Mouse (Mus musculus): ENCODE data around the gene Emc10.

The Emc10 gene

DNA sequence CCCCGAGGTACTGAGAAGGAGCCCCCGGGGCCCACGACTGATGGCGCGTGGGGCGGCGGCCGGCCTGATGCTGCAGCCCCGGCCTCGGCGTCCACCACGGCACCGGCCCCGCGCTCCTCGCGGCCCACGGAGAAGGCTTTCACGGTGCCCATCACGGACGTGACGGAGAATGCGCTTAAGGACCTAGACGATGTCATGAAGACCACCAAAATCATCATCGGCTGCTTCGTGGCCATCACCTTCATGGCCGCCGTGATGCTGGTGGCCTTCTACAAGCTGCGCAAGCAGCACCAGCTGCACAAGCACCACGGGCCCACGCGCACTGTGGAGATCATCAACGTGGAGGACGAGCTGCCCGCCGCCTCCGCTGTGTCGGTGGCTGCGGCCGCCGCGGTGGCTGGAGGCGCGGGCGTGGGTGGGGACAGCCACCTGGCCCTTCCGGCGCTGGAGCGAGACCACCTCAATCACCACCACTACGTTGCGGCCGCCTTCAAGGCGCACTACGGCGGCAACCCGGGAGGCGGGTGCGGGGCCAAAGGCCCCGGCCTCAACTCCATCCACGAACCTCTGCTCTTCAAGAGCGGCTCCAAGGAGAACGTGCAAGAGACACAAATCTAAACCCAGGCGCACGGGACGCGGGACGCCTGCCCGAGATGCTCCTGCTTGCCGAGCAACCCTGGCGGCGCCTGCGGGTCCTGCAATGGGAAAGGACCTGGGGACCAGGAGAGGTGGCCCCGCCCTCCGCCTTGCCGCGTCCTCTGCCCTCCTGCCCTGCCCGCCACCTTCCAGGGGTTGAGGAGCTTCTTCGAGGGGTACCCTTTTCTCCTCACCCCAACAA lies 33.9 kb downstream of the Emc10 start:
- peak; percentile 86 for DNase-seq

DNA sequence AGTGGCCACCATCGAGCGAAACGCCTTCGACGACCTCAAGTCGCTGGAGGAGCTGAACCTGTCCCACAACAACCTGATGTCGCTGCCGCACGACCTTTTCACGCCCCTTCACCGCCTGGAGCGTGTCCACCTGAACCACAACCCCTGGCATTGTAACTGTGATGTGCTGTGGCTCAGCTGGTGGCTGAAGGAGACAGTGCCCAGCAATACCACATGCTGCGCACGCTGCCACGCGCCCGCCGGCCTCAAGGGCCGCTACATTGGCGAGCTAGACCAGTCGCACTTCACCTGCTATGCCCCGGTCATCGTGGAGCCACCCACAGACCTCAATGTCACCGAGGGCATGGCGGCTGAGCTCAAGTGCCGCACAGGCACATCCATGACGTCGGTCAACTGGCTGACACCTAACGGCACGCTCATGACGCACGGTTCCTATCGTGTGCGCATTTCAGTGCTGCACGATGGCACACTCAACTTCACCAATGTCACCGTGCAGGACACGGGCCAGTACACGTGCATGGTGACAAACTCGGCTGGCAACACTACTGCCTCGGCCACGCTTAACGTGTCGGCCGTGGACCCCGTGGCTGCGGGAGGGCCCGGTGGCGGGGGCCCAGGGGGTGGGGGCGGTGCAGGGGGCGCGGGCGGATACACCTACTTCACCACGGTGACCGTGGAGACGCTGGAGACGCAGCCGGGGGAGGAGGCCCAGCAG lies 34.7 kb downstream of the Emc10 start:
- DNase-seq = peak; percentile 91

DNA sequence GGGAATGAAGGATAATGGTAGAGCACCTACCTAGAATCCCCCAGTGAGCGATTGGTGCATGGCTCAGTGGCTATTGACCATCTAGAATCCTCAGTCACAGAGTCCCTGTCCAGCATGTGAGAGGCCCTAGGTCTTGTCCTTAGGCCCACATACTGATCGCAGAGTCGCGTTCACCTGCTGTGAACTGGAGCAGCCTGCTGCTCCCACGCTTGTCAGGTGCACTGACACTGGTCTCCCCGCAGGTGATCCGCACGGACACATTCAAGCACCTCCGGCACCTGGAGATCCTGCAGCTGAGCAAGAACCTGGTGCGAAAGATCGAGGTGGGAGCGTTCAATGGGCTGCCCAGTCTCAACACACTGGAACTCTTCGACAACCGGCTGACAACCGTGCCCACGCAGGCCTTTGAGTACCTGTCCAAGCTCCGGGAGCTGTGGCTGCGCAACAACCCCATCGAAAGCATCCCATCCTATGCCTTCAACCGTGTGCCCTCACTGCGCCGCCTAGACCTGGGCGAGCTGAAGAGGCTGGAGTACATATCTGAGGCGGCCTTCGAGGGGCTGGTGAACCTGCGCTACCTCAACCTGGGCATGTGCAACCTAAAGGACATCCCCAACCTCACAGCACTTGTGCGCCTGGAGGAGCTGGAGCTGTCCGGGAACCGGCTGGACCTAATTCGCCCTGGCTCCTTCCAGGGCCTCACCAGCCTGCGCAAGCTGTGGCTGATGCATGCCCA lies 35.4 kb downstream of the Emc10 start:
- peak; percentile 86 for DNase-seq

DNA sequence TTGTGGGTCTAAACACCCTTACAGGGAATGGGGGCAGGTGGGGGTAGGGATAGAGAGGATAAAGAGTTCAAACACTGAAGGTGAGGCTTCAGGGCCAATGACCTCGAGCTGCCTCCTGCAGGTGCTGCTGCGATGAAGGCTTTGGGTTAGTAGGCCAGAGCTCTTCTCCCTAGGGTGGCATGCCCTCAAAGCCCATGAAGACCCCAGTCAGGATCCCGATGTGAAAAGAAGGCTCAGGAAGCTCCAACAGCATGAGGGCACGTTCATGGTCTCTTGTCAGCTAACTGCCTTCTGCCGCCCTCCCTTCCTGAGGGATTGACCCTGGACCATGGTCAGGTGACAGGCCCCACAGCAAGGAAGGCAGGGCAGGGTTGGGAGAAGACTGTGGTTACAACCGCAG lies 36.3 kb downstream of the Emc10 start:
- DNase-seq = peak; percentile 83

DNA sequence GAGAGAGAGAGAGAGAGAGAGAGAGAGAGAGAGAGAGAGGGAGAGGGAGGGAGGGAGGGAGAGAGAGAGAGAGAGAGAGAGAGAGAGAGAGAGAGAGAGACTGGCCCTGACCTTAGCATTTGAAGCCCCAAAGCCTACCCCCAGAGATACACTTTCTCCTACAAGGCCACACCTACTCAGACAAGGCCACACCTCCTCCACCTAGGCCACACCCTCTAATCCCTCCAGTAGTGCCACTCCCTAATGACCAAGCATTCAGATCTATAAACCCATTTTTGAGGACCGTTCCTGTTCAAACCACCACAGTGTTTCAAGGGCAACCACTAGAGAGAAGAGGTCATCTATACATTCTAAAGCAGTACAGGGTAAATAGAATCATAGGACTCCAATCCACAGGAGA lies 40.0 kb downstream of the Emc10 start:
- no peak for DNase-seq

DNA sequence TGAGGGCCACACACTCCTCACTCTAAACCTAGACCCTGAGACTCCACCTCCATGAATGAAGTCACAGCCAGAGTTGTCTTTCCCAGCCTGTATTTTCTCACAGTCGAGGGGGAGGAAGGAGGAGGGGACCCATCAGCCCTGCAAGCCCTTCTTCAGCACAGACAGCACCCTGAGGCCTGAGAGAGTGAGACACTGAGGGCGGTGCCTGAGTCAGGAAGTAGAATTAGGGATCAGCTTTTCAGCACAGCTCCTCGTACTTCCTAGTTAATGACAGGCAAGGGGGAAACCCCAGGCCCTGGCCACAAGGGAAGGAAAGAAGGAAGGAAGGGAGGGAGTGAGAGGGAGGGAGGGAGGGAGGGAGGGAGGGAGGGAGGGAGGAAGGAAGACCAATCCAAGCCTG lies 43.1 kb downstream of the Emc10 start:
- DNase-seq = peak; percentile 90

DNA sequence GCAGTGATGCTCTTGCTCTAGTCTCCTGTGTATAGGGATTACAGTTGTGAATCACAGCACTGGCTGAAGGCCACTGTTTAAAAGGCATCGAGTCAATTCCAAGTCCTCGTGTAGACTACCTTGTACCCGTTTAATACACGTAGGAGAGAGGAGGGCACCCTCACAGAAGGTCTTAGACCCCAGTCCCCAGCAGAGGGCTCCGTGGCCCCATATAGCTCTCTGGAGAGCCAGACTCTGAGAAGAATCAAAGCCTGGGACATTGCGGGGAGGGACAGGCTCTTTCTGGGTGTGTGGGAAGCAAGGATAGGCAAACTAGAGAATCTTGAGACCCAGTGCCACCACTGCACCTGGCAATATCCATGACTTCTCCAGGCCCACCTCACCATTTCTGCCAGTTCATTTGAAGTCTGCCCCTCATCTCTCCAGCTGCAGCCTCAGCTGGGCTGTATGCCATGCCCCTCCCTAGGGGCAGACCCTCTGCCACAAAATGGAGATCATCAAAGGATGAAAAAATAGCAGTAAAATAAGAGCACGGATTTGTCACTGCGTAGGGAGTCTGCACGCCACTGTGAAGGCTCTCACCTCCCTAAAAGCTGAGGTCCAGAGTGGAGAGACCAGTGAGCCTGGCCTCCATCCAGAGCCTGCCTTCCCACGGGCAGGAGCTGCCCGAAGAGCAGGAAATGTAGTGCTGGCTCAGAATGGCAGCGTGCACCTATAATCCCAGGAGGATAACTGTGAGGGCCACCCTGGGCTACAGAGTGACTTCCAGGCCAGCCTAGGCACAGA lies 50.1 kb downstream of the Emc10 start:
- DNase-seq = no peak

DNA sequence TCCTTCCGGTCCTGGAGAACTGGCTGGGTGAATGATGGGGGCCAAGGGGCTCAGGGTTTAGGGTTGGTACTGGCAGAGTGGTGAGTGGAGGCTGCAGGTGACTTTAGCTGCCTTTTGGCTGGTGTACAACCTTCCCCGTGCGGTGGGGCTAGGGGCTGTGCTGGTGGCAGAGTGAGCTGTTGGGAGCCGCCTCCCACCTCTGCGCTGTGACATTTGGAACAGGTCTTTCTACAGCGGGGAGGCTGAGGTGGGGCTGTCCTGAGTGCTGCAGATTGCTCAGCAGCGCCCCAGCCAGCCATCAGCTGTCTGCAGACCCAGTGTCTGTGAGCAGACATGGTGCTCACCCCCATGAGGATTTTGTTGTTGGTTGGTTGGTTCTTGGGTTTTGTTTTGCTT lies 50.8 kb downstream of the Emc10 start:
- DNase-seq = no peak

DNA sequence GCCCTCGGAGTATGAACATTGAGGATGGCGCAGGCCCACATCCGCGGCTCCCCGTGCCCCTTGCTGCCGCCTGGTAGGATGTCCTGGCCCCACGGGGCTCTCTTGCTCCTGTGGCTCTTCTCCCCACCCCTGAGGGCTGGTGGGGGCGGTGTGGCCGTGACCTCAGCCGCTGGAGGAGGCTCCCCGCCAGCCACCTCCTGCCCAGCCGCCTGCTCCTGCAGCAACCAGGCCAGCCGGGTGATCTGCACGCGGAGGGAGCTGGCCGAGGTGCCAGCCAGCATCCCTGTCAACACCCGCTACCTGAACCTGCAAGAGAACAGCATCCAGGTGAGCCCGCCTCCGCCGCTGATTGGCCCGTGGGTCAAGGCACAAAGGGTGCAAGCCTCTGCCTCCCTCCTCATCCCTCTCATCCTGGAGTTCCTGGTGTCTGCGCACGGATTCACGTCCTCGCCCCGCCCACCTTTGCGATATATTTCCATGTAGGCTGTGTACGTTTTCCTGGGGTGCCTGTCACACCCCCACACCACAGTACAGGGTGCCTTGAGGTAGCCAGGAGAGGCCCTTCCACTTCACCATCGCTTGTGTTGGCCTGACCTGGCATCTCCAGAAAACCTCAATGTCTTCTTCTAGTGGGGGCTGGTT lies 51.3 kb downstream of the Emc10 start:
- peak; percentile 95 for DNase-seq

DNA sequence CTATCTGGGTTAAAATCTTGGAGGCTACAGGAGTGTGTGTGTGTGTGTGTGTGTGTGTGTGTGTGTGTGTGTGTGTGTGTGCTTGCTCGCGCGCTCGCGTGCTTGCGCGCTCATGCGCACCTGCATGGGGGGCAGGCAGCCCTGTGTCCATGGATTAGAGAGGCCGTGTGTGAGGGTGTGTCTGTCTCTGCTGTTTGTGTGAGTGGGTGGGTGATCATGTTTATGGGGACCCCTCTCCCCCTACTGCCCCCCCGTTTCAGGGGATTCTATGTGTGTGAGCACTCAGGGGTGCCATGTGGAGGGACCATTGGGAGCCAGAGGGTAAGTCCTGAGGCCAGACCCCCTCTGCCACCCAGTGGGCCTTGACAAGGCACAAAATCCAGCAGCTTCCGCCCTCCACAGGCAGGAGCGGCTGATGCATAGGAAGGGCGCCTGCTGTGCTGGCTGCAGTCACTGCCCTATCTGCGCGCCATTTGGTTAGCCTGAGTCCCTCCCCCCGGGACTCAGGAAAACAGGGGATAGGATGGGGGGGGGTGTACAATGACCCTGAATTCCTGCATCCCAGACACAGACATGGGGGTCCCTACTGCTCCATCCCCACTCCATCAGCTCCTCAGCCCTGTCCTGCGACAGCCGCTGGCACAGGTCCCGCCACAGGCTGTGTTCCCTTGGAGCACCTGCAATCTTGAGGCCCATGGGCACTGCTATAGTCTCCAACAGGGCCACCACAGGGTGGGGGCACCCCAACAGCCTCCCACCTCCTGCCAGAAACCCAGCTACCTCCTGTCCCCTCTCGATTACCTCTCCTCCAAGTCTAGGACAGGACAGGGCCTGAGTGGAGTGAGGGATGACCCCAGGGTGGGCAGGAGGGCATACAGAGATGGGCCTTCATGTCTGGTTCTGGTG lies 52.8 kb downstream of the Emc10 start:
- no peak for DNase-seq

DNA sequence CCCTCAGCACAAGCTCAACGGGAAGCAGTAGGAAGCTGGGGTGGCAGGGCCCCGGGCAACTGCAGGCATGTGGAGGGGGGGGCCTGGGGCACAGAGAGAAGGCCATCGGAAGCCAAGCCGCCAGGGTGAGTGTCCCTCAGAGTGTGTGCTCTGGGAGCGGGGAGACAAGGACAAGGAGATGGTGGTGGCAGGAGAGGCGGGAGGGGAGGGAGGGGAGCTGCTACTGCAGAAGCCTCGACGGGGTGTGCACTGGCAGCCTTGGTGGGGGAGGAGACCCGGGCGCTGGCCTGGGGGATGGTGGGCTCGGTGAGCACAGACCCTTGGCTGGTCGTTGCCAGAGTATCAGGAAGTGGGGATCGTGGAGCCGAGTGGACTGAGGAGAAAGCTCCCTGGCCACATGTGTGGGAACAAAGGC lies 53.9 kb downstream of the Emc10 start:
- DNase-seq = no peak

DNA sequence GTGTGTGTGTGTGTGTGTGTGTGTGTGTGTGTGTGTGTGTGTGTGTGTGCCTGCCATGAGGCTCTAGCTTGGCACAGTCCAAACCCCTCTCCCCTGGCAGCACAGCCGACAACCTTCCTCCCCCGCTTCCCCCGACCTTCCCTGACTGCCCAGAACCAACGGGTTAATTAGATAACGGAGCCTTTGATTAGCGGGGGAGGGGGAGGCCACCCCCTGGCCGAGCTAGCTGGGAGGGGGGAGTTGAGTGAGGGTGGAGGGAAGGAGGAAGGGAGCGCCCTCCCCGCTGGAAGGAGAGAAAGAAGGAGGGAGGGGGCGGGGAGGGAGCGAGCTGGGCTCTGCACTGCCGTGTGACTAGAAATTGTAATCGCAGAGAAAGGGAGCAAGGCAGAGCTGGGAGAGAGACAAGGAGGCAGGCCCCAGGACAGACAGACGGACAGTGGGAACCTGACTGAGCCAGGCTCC lies 54.6 kb downstream of the Emc10 start:
- DNase-seq = no peak

DNA sequence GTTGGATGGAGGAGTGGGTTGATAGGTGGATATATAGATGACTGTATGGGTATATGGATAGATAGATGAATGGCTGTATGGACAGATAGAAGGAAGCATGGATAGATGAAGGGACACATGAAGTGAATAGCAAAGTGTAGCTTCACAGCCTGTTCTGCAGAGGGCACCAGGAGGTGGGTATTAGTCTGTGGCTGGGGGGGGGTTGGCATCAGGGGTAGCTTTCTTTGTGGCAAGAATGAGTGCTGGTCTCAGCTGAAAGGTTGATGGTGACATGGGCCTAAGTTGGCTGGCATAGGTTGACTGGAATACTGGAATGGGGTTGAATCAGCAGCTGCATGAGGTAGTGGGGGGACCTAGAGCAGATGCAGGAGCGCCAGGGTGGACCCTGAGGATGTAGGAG lies 55.1 kb downstream of the Emc10 start:
- no peak for DNase-seq

DNA sequence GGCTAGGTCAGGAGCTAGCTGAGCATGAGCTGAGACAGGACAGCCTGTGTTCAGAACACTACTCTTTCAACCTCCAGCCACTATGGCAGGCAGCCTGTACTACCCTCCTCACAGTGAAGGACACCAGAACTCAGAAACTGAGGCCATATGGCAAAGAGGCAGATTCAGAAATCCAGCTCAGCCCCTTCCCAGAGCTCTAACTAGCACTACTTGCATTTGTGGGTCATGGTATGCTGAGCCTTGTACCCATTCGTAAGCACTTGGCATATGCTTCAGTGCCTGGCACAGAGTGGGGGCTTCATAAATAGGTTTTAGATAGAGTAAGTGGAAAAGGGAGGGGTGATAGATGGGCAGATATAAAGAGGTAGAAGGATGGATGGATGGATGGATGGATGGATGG lies 55.9 kb downstream of the Emc10 start:
- no peak for DNase-seq
